Mouse (Mus musculus) intestine, embryonic 15.5 days (tissue): ENCODE measurements around the gene Krt33a. TPM values are rescaled to one million over a fixed set of nuclear protein-coding genes. Genes with fewer than 3 reads are reported as not detected.

Source experiments
- ATAC-seq: fragments of 200-750 bp; cut with Nextera tagmentation; 2 replicates; pipeline ENCODE4 v1.8.0; 2017; ENCODE audit warnings: moderate TSS enrichment, moderate library complexity
- H3K27ac ChIP-seq: fragments of 300-500 bp; sonication (generic); 2 replicates; pipeline ENCODE4 v1.5.1; 2015; ENCODE audit warnings: mild to moderate bottlenecking, inconsistent platforms
- H3K27me3 ChIP-seq: fragments of 300-500 bp; sonication (generic); replicated peaks from 2 replicates; pipeline ENCODE4 v1.6.1; 2015; ENCODE audit warnings: inconsistent platforms
- H3K36me3 ChIP-seq: fragments of 300-500 bp; sonication (generic); 2 replicates; pipeline ENCODE4 v1.6.1; 2015; ENCODE audit warnings: inconsistent platforms
- H3K4me1 ChIP-seq: fragments of 300-500 bp; sonication (generic); replicated peaks from 2 replicates; pipeline ENCODE4 v1.6.1; 2015; ENCODE audit warnings: inconsistent platforms
- H3K4me2 ChIP-seq: fragments of 300-500 bp; sonication (generic); replicated peaks from 2 replicates; pipeline ENCODE4 v1.6.1; 2015; ENCODE audit warnings: mild to moderate bottlenecking, inconsistent platforms
- H3K4me3 ChIP-seq: fragments of 300-500 bp; sonication (generic); replicated peaks from 2 replicates; pipeline ENCODE4 v1.5.1; 2015; ENCODE audit warnings: inconsistent platforms
- H3K9ac ChIP-seq: fragments of 300-500 bp; sonication (generic); 2 replicates; pipeline ENCODE4 v1.6.1; 2015; ENCODE audit warnings: inconsistent platforms
- H3K9me3 ChIP-seq: fragments of 300-500 bp; sonication (generic); 2 replicates; pipeline ENCODE4 v1.6.1; 2016; ENCODE audit warnings: inconsistent platforms
- WGBS: fragments of 180-500 bp; shearing (Covaris S2); methylation state at CpG from one replicate; pipeline ENCODE4 v1.1.7; 2015; 5-methylcytosine and 5-hydroxymethylcytosine counted together
- polyA plus RNA-seq: library from polyadenylated mRNA; unstranded; fragments of >200 nt; fragmentation: Nextera tagmentation; extraction: Ambion mirVana; gene quantifications from 2 replicates; pipeline ENCODE4 v1.2.1, GENCODE M21; 2015

Krt33a gene
- polyA plus RNA-seq, 1 experiment from 2014 or later = not detected

DNA sequence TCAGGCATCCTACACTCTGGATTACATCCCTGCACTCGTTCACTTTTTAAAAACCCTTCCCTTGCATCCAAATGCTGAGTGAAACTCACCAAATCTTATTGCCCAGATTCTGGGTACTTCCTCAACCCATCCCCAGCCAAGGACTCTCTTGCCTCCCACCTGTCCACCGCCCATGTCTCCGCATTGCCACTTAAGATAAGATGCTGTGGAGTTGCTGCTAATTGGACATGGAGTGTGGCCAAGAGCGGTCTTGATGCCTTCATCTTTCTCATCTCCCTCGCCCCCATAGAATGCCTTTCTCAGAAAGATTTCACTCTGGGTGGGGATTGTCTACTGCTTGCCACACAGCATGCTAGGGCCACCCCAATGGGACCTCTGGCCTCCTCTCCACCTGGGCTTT is 7.7 kb downstream of the Krt33a start:
- WGBS = 91% methylated on average over 5 of the region's 5 CpGs
- Histone ChIP-seq H3K27ac (no peak overlapping the region), H3K27me3 (no peaks in the 10 kb centered on the region), H3K4me2 (no peak overlapping the region), H3K9me3 (no peaks in the 10 kb centered on the region), H3K4me3 (no peak overlapping the region), H3K36me3 (no peaks in the 10 kb centered on the region), H3K4me1 (no peaks in the 10 kb centered on the region), H3K9ac (no peak overlapping the region)
- no peak for ATAC-seq

DNA sequence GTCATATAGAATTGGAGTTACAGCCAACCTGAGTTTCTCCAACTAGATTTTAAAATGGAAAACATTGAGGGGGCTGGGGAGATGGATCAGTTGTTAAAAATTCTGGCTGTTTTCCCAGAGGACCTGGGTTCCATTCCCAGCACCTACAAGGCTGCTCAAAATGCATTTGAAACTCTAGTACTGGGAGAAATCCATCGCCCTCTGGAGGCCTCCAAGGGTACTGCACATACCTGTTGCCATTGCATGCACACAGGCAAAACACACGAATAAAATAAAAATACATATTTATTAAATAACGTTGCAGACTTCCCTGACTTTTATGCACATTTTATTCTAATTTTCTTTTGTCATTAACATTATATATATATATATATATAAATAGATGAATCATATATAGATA is 9.4 kb downstream of the Krt33a start:
- Histone ChIP-seq H3K4me3 (no peak overlapping the region), H3K9me3 (no peaks in the 10 kb centered on the region), H3K27ac (no peak overlapping the region), H3K4me1 (no peaks in the 10 kb centered on the region), H3K9ac (no peak overlapping the region), H3K27me3 (no peaks in the 10 kb centered on the region), H3K4me2 (no peak overlapping the region), H3K36me3 (no peaks in the 10 kb centered on the region)
- WGBS = 60% methylated on average over 3 of the region's 3 CpGs
- ATAC-seq = no peak

DNA sequence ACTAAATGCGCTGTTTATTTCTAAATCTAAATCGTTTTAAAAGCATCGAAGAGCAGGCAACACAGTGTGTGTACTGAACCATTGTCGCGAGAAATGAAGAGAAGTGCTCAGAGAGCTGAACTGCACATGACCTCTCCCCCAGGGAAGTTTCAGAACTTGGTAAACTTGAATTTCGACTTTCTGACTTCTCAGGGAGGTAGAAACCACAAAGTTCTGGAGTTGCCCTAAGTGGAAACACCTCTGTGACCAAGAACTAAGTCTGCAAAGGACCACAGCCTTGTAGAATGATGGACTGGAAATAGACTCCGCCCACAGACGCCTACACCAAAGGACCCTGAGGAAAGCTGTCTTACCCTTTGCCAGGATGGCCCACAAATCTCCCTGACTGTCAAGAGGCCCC is 10.1 kb downstream of the Krt33a start:
- no peak for ATAC-seq
- no peaks in the 10 kb centered on the region for H3K4me1 ChIP-seq
- WGBS = 78% methylated on average over 8 of the region's 8 CpGs

DNA sequence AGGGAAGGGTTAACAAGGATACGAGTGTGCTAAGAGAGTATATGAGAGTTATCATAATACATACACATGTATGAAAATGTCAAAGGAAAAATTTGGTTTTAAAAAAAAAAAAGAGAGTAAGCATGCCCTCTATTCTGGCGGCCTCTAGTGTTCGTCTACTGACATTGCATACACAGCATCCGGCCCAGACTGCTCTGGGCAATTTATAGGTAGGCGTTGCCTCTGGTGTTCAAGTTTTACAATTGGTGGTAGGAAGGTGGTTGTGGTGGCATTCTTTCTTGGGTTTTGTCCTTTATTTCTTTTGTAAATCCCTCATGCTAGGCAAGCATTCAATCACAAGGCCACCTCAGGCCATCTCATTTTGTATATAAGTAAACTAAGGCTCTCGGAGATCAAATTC is 11.2 kb downstream of the Krt33a start:
- H3K36me3 ChIP-seq = no peaks in the 10 kb centered on the region
- no peak overlapping the region for H3K27ac ChIP-seq
- no peak for ATAC-seq
- H3K4me3 ChIP-seq = no peak overlapping the region
- H3K27me3 ChIP-seq = no peaks in the 10 kb centered on the region
- H3K4me1 ChIP-seq = no peaks in the 10 kb centered on the region
- no peak overlapping the region for H3K9ac ChIP-seq
- no peak overlapping the region for H3K4me2 ChIP-seq
- H3K9me3 ChIP-seq = no peaks in the 10 kb centered on the region
- WGBS = 21% methylated on average over 6 of the region's 6 CpGs

More for the DNA sequence above, 10.1 kb downstream of the Krt33a start:
- Histone ChIP-seq H3K9ac (no peak overlapping the region), H3K9me3 (no peaks in the 10 kb centered on the region), H3K36me3 (no peaks in the 10 kb centered on the region), H3K27me3 (no peaks in the 10 kb centered on the region), H3K27ac (no peak overlapping the region), H3K4me2 (no peak overlapping the region), H3K4me3 (no peak overlapping the region)

DNA sequence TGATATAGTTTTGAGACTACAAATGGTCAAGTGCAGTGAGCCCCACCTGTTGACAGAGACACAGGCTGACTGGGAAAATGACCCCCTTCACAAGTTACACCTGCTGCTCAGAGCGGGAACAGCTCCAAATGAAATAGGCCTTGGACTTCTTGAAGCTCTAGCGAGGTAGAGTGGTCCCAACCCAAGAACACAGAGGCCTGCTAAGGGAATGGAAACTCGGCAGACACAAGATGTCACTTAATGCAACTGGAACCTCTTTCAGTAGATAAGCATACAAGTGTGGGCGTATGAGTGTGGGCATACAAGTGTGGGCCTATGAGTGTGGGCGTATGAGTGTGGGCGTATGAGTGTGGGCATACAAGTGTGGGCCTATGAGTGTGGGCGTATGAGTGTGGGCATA is 16.9 kb downstream of the Krt33a start:
- Histone ChIP-seq H3K27me3 (0 out of 2 replicates have a peak, but pooled peaks cover 3% of the 10 kb centered on the region), H3K4me2 (no peak overlapping the region), H3K27ac (no peak overlapping the region), H3K9ac (no peak overlapping the region), H3K4me3 (no peak overlapping the region), H3K36me3 (no peaks in the 10 kb centered on the region), H3K9me3 (no peaks in the 10 kb centered on the region), H3K4me1 (no peaks in the 10 kb centered on the region)
- 91% methylated on average over 7 of the region's 7 CpGs for WGBS
- ATAC-seq = no peak

DNA sequence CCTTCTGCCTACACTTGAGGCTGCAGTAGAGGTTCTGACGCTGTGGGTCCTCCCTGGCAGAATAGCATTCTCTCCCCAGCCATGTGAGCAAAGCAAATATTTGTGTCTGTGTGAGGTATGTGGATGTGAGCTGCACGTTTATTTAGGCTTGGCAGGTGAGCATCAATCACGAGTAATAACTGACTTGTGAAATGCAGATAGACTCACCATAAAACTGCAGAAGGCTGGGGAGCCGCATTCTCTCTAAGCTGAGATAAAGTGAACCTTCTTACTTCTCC is 21.7 kb downstream of the Krt33a start:
- H3K36me3 ChIP-seq = no peaks in the 10 kb centered on the region
- 25% methylated on average over 4 of the region's 4 CpGs for WGBS
- 0 out of 2 replicates have a peak, but pooled peaks cover 3% of the 10 kb centered on the region for H3K27me3 ChIP-seq
- no peak overlapping the region for H3K9ac ChIP-seq
- no peak overlapping the region for H3K4me3 ChIP-seq
- H3K9me3 ChIP-seq = no peaks in the 10 kb centered on the region
- no peak for ATAC-seq
- no peak overlapping the region for H3K27ac ChIP-seq
- no peaks in the 10 kb centered on the region for H3K4me1 ChIP-seq
- H3K4me2 ChIP-seq = no peak overlapping the region

DNA sequence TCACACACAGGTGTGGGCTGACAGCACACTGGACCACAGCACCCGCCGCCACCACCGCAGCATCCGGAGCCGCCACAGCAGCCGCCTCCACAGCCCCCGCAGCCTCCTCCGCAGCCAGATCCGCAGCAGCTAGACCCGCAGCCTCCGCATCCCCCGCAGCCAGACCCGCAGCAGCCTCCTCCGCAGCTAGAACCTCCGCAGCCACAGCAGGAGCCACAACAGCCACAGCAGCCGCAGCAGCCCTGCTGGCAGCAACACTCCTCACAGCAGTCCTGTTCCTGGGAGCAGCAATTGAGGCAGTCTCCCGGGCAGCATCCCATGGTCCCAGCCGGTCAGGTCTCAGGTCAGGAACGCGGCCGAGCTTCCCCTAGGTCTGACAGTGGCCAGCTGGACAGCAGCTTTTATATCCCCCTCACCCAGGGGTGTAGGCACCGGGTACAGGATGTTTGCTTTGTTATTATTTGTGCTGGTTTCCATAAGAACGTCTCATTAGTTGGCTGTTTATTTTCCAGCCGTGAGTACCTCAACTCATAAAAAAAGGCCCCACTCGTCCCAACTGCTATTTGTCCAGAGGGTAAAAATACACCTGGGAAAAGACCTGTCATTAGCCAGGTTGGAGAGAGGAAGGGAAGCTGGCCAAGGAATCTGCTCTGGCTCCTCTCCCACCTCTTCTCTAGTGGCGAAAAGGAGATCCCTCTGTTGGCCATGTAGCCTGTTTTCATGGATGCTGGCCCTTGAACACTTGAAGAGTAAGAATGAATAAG is 22.2 kb downstream of the Krt33a start, which contains the start of gene Krtap17-1:
TSS of gene Krtap17-1 (minus strand) at position 375 of the 764 bp plus-strand sequence.
- Histone ChIP-seq H3K27ac (no peak within 1 kb of the TSS), H3K9me3 (no peaks in the 10 kb centered on the region), H3K9ac (no peak within 1 kb of the TSS), H3K4me1 (no peaks in the 10 kb centered on the region), H3K27me3 (0 out of 2 replicates have a peak, but pooled peaks cover 3% of the 10 kb centered on the region), H3K4me3 (no peak within 1 kb of the TSS), H3K4me2 (peak within 1 kb of the TSS; percentile 17; the same call in 1 of the 2 replicates), H3K36me3 (no peaks in the 10 kb centered on the region)
- ATAC-seq = no peak
- 12% methylated on average over 26 of the region's 26 CpGs for WGBS

DNA sequence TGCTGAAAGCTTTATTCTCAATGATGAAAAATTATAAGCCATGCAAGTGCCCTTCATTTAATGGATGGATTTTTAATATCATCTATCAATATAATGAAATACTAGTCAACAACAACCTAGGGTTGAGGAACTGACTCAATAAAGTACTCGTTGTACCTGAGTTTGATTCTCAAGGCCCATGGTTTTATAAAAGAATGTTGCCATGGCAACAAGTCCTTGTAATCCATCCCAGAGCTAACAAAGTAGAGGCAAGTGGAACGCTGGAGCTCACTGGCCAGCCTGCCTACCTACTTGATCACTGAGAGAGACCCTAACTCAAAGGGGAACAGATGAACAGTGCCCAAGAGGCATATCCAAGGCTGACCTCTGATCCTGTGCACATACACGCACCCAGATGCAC is 25.4 kb downstream of the Krt33a start:
- H3K27ac ChIP-seq = no peak overlapping the region
- no peaks in the 10 kb centered on the region for H3K4me1 ChIP-seq
- H3K4me3 ChIP-seq = no peak overlapping the region
- no peaks in the 10 kb centered on the region for H3K36me3 ChIP-seq
- 0 out of 2 replicates have a peak, but pooled peaks cover 3% of the 10 kb centered on the region for H3K27me3 ChIP-seq
- ATAC-seq = no peak
- no peak overlapping the region for H3K9ac ChIP-seq
- no peak overlapping the region for H3K4me2 ChIP-seq
- no peaks in the 10 kb centered on the region for H3K9me3 ChIP-seq
- 71% methylated on average over 3 of the region's 3 CpGs for WGBS

DNA sequence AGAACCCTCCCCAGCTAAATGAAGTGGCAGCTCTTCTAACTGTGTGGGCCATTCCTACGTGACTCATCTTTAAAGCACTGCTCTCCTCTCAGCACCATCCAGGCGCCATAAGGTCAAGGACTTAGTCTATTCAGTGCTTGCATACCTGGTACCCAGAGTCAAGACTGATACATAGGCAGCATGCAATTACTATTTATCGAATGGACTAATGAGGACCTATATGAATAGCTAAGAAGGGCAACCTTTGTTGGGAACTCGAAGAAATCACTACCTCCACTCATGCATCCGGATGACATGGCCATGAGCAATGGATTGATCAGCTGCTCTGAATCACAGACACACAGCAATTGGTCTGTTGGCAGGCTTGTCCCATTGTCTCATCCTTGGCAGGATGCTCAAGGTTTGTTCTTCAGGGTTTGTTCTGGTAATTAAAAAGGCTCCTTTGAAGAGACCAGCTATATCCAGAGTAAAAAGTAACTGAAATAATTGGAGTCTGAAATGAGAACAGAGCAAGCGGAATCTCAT is 26.1 kb downstream of the Krt33a start:
- H3K27ac ChIP-seq = no peak overlapping the region
- no peak overlapping the region for H3K9ac ChIP-seq
- WGBS = 84% methylated on average over 6 of the region's 6 CpGs
- H3K4me2 ChIP-seq = no peak overlapping the region
- H3K36me3 ChIP-seq = no peaks in the 10 kb centered on the region
- H3K9me3 ChIP-seq = no peaks in the 10 kb centered on the region
- H3K4me3 ChIP-seq = no peak overlapping the region
- H3K27me3 ChIP-seq = 0 out of 2 replicates have a peak, but pooled peaks cover 3% of the 10 kb centered on the region
- no peaks in the 10 kb centered on the region for H3K4me1 ChIP-seq
- no peak for ATAC-seq

DNA sequence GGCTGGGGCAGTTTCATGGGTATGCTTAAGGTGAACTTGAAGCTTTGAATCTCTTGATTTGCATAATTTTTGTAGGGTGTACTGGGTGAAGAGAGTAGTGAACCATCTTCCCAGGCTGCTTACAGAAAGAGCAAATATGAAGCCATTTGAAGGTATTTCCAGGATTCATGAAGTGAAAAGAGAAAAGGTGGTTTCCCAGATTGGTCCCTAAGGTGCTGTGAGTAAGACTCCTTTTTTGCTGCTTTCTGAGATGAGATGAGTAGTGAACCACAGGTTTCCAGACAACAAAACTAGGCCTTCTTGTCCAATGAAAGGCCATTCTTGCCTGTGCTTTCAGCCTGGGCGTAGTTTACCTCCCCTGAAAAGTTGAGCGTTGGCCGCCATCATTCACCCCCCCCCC is 27.5 kb downstream of the Krt33a start:
- ATAC-seq = no peak
- H3K9ac ChIP-seq = no peak overlapping the region
- H3K4me3 ChIP-seq = no peak overlapping the region
- H3K9me3 ChIP-seq = no peaks in the 10 kb centered on the region
- no peaks in the 10 kb centered on the region for H3K27me3 ChIP-seq
- H3K27ac ChIP-seq = no peak overlapping the region
- no peaks in the 10 kb centered on the region for H3K36me3 ChIP-seq
- no peaks in the 10 kb centered on the region for H3K4me1 ChIP-seq
- 91% methylated on average over 3 of the region's 3 CpGs for WGBS
- H3K4me2 ChIP-seq = no peak overlapping the region

DNA sequence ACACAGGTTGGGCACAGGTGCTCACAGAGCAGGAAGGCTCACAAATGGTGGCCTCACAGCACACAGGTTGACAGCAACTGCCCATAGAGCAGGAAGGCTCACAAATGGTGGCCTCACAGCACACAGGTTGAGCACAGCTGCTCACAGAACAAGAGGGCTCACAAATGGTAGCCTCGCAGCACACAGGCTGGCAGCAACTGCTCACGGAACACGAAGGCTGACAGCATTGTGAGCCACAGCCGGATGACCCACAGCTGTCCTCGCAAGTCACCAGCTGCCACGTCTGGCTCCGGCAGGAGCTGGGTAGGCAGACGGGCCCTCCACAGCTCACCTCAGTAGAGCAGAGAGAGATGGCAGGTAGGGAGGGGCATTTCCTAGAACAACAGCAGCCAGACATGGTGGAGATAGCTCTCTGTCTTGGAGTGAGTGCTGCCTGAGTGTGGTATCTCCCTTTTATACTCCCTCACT is 29.8 kb downstream of the Krt33a start, which contains the start of gene Krtap16-1:
TSS of gene Krtap16-1 (minus strand) at position 418 of the 468 bp plus-strand sequence.
- H3K27ac ChIP-seq = no peak within 1 kb of the TSS
- no peaks in the 10 kb centered on the region for H3K27me3 ChIP-seq
- H3K9me3 ChIP-seq = no peaks in the 10 kb centered on the region
- H3K9ac ChIP-seq = no peak within 1 kb of the TSS
- no peaks in the 10 kb centered on the region for H3K4me1 ChIP-seq
- no peak within 1 kb of the TSS for H3K4me2 ChIP-seq
- no peak for ATAC-seq
- WGBS = 75% methylated on average over 8 of the region's 8 CpGs
- H3K4me3 ChIP-seq = no peak within 1 kb of the TSS
- H3K36me3 ChIP-seq = no peaks in the 10 kb centered on the region

DNA sequence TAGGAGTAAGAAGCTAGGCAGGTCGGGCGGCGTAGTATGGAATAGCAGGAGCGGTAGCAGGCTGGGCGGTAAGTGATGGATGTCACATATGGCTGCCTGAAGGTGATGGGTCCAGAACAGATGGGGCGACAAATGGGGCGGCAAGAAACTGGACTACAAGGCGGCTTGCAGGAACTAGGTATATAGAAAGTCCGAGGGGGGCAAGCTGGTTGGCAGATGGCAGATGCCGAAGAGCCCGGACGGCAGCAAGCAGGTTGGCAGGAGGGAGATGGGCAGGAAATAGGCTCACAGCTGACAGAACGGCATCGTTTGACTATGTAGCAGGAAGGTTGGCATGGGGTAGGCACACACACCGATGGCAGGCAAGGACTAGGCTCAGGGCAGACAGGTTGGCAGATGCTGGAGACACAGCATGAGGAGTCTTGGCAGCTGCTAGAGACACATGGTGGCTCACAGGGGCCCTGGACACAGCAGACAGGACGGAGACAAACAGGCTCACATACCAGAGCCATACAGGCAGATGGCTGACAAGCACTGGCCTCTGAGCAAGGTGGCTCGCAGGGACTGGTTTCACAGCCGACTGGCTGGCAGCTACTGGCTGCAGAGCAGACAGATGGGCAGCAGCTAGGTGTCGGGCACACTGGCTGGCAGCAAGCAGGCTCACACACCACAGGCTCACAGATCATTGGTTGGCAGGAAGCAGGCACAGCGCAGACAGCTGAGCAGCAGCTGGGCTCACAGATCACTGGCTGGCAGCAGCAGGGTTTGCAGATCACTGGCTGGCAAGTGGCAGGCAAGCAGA is 30.5 kb downstream of the Krt33a start:
- Histone ChIP-seq H3K36me3 (no peaks in the 10 kb centered on the region), H3K9me3 (no peaks in the 10 kb centered on the region), H3K9ac (no peak overlapping the region), H3K4me1 (no peaks in the 10 kb centered on the region), H3K27me3 (no peaks in the 10 kb centered on the region), H3K4me3 (no peak overlapping the region), H3K4me2 (no peak overlapping the region), H3K27ac (no peak overlapping the region)
- WGBS = 78% methylated on average over 20 of the region's 20 CpGs
- no peak for ATAC-seq
